Mouse (Mus musculus): ENCODE data around the gene Mum1. TPM values are rescaled to one million over a fixed set of nuclear protein-coding genes. Genes with fewer than 3 reads are reported as not detected.
"Not testable (repeated sequence)": the region's sequence is repeated elsewhere in the genome, so short reads cannot be mapped to it uniquely, and the experiment has no call there.

Mum1 gene
- total and polyA plus RNA-seq, 2 experiments: 7.1 to 10.1 TPM

DNA sequence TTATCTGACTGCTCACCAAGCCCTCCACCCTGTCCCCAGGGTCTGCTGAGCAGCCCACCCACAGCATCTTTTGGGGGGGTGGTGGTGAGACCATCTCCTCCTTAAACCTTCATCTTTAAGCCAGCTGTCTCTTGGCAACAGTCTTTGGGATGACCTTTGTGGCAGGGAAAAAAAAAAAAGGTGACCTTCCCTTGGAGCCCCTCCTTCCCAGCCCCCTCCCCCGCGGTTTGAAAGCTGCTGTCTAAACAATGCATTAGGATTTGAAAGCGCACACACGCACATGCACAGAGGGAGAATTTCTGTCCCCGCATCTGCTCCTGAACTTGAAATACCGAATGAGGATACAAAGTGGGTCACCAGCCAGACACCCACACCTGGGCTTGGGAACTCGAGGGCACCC lies 22.2 kb upstream of the Mum1 start:
- H3K36me3 ChIP-seq (ENCODE audit: control insufficient read depth, insufficient read depth, low read length): no peaks in the 10 kb centered on the region
- H3K4me3 ChIP-seq (ENCODE audit: insufficient read depth, low read depth, low read length): no peak overlapping the region
- no peak overlapping the region for H3K27ac ChIP-seq (replicated peaks; ENCODE audit: insufficient read depth, low read depth, low read length)
- no peak for DNase-seq (ENCODE audit: extremely low read depth, low read depth, low spot score)
- no peaks in the 10 kb centered on the region for H3K79me2 ChIP-seq (ENCODE audit: control insufficient read depth, insufficient read depth, low read length)
- no peaks in the 10 kb centered on the region for H3K4me1 ChIP-seq (ENCODE audit: control insufficient read depth, insufficient read depth, low read length)
- 51% methylated on average over 7 of the region's 7 CpGs for WGBS
- TF ChIP-seq CTCF (IDR thresholded peaks at IDR 0.05; ENCODE audit: low read depth, low read length) (no peak), POLR2A (IDR thresholded peaks at IDR 0.05; ENCODE audit: extremely low read depth, insufficient read depth, low read length) (no peak)
- H3K27me3 ChIP-seq (ENCODE audit: control insufficient read depth, insufficient read depth, low read length): no peaks in the 10 kb centered on the region
- H3K9ac ChIP-seq (ENCODE audit: low read depth, low read length): no peak overlapping the region

- Histone ChIP-seq H3K4me3 (ENCODE audit: insufficient read depth, low read depth, low read length) (no peak overlapping the region), H3K4me1 (ENCODE audit: control insufficient read depth, insufficient read depth, low read length) (no peaks in the 10 kb centered on the region), H3K79me2 (ENCODE audit: control insufficient read depth, insufficient read depth, low read length) (no peaks in the 10 kb centered on the region), H3K36me3 (ENCODE audit: control insufficient read depth, insufficient read depth, low read length) (no peaks in the 10 kb centered on the region), H3K27ac (replicated peaks; ENCODE audit: insufficient read depth, low read depth, low read length) (no peak overlapping the region), H3K9ac (ENCODE audit: low read depth, low read length) (no peak overlapping the region), H3K27me3 (ENCODE audit: control insufficient read depth, insufficient read depth, low read length) (no peaks in the 10 kb centered on the region)
- TF ChIP-seq CTCF (IDR thresholded peaks at IDR 0.05; ENCODE audit: low read depth, low read length): no peak
- TF ChIP-seq POLR2A (IDR thresholded peaks at IDR 0.05; ENCODE audit: extremely low read depth, insufficient read depth, low read length): no peak
- 83% methylated on average over 1 of the region's 1 CpGs for WGBS
- no peak for DNase-seq (ENCODE audit: extremely low read depth, low read depth, low spot score)
Observed at GRCm38 (mm10) chr10:80207201-80207600, 19.0 kb upstream of the Mum1 start.

DNA sequence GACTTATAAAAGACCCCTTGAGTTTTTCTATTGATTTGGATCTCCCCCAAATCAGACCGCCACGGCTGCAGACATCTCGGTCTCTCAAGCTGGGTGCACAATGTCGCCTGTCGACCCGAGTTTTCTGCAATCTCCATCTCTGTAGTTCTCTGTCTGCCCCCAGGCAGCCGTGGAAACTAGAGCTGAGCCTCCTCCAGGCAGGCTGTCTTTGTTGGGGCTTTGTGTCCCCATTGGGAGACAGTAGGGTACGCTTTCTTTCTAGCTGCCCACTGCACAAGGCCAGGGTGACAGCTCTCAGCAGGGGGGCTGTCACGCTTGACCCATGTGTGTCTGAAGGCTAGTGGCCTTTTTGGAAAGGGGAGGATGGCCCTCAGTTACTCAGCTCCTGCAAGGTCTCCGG lies 18.6 kb upstream of the Mum1 start:
- H3K9ac ChIP-seq (ENCODE audit: low read depth, low read length): no peak overlapping the region
- WGBS: 84% methylated on average over 10 of the region's 10 CpGs
- no peaks in the 10 kb centered on the region for H3K4me1 ChIP-seq (ENCODE audit: control insufficient read depth, insufficient read depth, low read length)
- no peak overlapping the region for H3K4me3 ChIP-seq (ENCODE audit: insufficient read depth, low read depth, low read length)
- TF ChIP-seq POLR2A (IDR thresholded peaks at IDR 0.05; ENCODE audit: extremely low read depth, insufficient read depth, low read length) (no peak), CTCF (IDR thresholded peaks at IDR 0.05; ENCODE audit: low read depth, low read length) (no peak)
- H3K27me3 ChIP-seq (ENCODE audit: control insufficient read depth, insufficient read depth, low read length): no peaks in the 10 kb centered on the region
- H3K79me2 ChIP-seq (ENCODE audit: control insufficient read depth, insufficient read depth, low read length): no peaks in the 10 kb centered on the region
- no peaks in the 10 kb centered on the region for H3K36me3 ChIP-seq (ENCODE audit: control insufficient read depth, insufficient read depth, low read length)
- no peak for DNase-seq (ENCODE audit: extremely low read depth, low read depth, low spot score)
- H3K27ac ChIP-seq (replicated peaks; ENCODE audit: insufficient read depth, low read depth, low read length): no peak overlapping the region

- no peak for DNase-seq (ENCODE audit: extremely low read depth, low read depth, low spot score)
- Histone ChIP-seq H3K27me3 (ENCODE audit: control insufficient read depth, insufficient read depth, low read length) (no peaks in the 10 kb centered on the region), H3K4me3 (ENCODE audit: insufficient read depth, low read depth, low read length) (no peak overlapping the region), H3K79me2 (ENCODE audit: control insufficient read depth, insufficient read depth, low read length) (no peaks in the 10 kb centered on the region), H3K36me3 (ENCODE audit: control insufficient read depth, insufficient read depth, low read length) (no peaks in the 10 kb centered on the region), H3K27ac (replicated peaks; ENCODE audit: insufficient read depth, low read depth, low read length) (no peak overlapping the region), H3K9ac (ENCODE audit: low read depth, low read length) (no peak overlapping the region), H3K4me1 (ENCODE audit: control insufficient read depth, insufficient read depth, low read length) (no peaks in the 10 kb centered on the region)
- TF ChIP-seq POLR2A (IDR thresholded peaks at IDR 0.05; ENCODE audit: extremely low read depth, insufficient read depth, low read length) (no peak), CTCF (IDR thresholded peaks at IDR 0.05; ENCODE audit: low read depth, low read length) (no peak)
- 89% methylated on average over 4 of the region's 4 CpGs for WGBS
Observed at GRCm38 (mm10) chr10:80208248-80208647, 18.0 kb upstream of the Mum1 start.

DNA sequence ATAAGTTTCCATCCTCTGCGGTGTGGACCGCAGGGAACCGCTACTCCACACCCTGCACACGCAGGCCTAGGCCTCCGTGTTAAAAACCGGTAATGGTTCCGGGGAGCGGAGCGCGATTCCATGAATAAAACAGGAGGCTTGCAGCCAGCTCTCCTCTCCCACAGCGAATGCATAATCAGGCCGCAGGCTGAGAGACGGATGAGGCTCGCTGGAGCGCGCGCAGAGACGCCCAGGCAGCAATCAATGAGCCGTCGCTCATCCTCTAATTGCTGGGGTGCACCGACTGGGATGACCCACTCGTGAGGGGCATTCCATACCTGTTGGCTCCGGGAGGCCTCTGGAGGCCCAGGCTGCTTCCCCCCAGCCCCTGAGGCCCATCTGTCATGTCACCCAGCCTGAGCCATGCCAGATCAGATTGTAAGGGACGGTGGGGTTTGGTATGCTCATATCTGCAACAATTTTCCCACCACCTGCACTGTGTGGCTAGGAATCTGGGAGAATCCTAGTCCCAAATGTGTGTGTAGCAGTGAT lies 17.3 kb upstream of the Mum1 start:
- Histone ChIP-seq H3K27me3 (ENCODE audit: control insufficient read depth, insufficient read depth, low read length) (no peaks in the 10 kb centered on the region), H3K4me1 (ENCODE audit: control insufficient read depth, insufficient read depth, low read length) (no peaks in the 10 kb centered on the region)
- 53% methylated on average over 24 of the region's 24 CpGs for WGBS

DNA sequence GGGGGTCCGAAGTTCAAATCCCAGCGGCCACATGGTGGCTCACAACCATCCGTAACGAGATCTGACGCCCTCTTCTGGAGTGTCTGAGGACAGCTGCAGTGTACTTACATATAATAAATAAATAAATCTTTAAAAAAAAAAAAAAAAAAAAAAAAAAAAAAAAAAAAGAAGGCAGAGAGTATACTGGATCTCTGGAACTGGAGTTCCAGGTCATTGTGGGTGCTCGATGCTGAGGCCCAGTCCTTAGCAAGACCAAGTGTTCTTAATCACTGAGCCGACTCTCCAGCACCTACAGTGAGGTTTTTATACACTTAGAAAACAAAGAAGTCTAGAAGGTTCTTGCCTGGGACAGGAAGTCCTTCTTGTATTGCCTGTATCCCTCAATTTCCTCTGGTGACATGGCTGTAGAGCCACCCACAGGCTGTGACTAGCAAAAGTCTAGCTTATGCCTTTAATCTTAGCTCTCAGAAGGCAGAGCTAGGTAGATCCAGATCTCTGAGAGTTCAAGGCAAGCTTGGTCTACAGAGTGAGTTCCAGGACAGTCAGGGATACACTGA lies 14.6 kb upstream of the Mum1 start:
- DNase-seq (ENCODE audit: extremely low read depth, low read depth, low spot score); H3K36me3 ChIP-seq (ENCODE audit: control insufficient read depth, insufficient read depth, low read length); H3K4me1 ChIP-seq (ENCODE audit: control insufficient read depth, insufficient read depth, low read length); H3K9ac ChIP-seq (ENCODE audit: low read depth, low read length); H3K79me2 ChIP-seq (ENCODE audit: control insufficient read depth, insufficient read depth, low read length); H3K27ac ChIP-seq (replicated peaks; ENCODE audit: insufficient read depth, low read depth, low read length); H3K4me3 ChIP-seq (ENCODE audit: insufficient read depth, low read depth, low read length); H3K27me3 ChIP-seq (ENCODE audit: control insufficient read depth, insufficient read depth, low read length): not testable (repeated sequence)
- 84% methylated on average over 7 of the region's 7 CpGs for WGBS

More for the DNA sequence above, 17.3 kb upstream of the Mum1 start:
- Histone ChIP-seq H3K4me3 (ENCODE audit: insufficient read depth, low read depth, low read length) (no peak overlapping the region), H3K36me3 (ENCODE audit: control insufficient read depth, insufficient read depth, low read length) (no peaks in the 10 kb centered on the region), H3K9ac (ENCODE audit: low read depth, low read length) (no peak overlapping the region), H3K27ac (replicated peaks; ENCODE audit: insufficient read depth, low read depth, low read length) (no peak overlapping the region), H3K79me2 (ENCODE audit: control insufficient read depth, insufficient read depth, low read length) (no peaks in the 10 kb centered on the region)
- DNase-seq (ENCODE audit: extremely low read depth, low read depth, low spot score): no peak
- TF ChIP-seq POLR2A (IDR thresholded peaks at IDR 0.05; ENCODE audit: extremely low read depth, insufficient read depth, low read length) (no peak), CTCF (IDR thresholded peaks at IDR 0.05; ENCODE audit: low read depth, low read length) (no peak)
